Mouse (Mus musculus): ENCODE data around the gene Eif4e3. TPM values are rescaled to one million over a fixed set of nuclear protein-coding genes. Genes with fewer than 3 reads are reported as not detected.
A peak's percentile ranks its signal among the peaks of the same experiment; 100 is the strongest.

The Eif4e3 gene
- polyA plus RNA-seq, 1 experiment from 2014 or later: 10.8 TPM

DNA sequence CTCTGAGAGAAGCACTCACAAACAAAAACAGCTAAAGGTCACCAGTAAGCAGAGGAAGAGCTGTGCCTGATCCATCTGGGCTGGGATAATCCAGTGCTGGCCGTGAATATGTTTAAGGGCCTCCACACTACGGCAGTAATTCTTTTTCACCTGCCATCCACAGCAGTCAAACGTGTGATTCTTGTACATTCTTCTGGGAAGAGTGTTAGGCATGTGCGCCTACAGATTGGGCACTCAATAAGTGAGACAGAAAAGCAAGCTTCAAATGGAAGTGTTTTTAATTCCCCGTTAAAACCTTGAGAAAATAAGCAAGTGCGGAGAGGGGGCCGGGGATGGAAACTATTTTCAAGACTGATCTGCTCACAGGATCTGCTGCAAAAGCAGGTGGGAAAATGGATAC lies 48.7 kb downstream of the Eif4e3 start:
- 0 out of 2 replicates have a peak overlapping the region, but pooled peaks have one; percentile 9 for H3K27ac ChIP-seq (replicated peaks)

GRCm38 (mm10) chr6:99617415-99617814 lies 49.2 kb downstream of the Eif4e3 start:
- no peak overlapping the region for H3K27ac ChIP-seq (replicated peaks)
- peaks cover 48% of the 10 kb centered on the region for H3K4me1 ChIP-seq

More for the DNA sequence above, 48.7 kb downstream of the Eif4e3 start:
- H3K9me3 ChIP-seq (replicated peaks): no peaks in the 10 kb centered on the region
- no peak overlapping the region for H3K4me3 ChIP-seq
- no peak for DNase-seq (ENCODE audit: low spot score)
- H3K36me3 ChIP-seq: no peaks in the 10 kb centered on the region
- H3K27me3 ChIP-seq (ENCODE audit: low read depth, poor library complexity, severe bottlenecking): peaks cover 61% of the 10 kb centered on the region
- WGBS: 64% methylated on average over 7 of the region's 7 CpGs
- peaks cover 47% of the 10 kb centered on the region for H3K4me1 ChIP-seq

DNA sequence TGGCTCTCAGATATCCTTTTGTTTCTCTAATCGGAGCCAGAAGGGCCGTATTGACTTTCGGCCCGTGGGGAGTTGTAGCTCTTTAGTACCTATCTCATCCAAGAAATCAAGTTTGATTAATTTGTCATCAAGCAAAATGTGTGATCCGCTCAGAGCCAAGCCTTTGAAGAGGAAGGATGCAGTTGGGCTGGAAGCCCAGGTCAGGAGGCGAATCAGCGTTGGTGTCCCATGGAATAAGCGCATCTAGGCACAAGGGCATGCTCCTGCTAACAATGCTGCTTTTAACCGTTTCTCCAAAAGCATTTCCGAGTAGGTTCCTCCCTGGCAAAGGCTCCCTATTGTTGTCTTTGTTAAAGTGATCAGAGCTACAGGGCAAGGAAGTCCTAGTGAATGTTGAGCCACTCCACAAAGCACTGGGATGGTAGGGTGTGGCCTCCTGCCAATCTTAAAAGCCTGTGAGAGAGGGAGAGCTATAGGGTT lies 51.3 kb downstream of the Eif4e3 start:
- peak; percentile 43 for DNase-seq (ENCODE audit: low spot score)
- peaks cover 63% of the 10 kb centered on the region for H3K27me3 ChIP-seq (ENCODE audit: low read depth, poor library complexity, severe bottlenecking)
- no peaks in the 10 kb centered on the region for H3K36me3 ChIP-seq
- H3K4me3 ChIP-seq: peak overlapping the region; percentile 11; the same call in 1 of the 2 replicates
- H3K9me3 ChIP-seq (replicated peaks): no peaks in the 10 kb centered on the region
- peaks cover 64% of the 10 kb centered on the region for H3K4me1 ChIP-seq
- WGBS: 17% methylated on average over 10 of the region's 10 CpGs
- peak overlapping the region; percentile 63; the same call in 1 of the 2 replicates for H3K27ac ChIP-seq (replicated peaks)

More at GRCm38 (mm10) chr6:99617415-99617814, 49.2 kb downstream of the Eif4e3 start:
- 68% methylated on average over 1 of the region's 1 CpGs for WGBS
- H3K27me3 ChIP-seq (ENCODE audit: low read depth, poor library complexity, severe bottlenecking): peaks cover 61% of the 10 kb centered on the region
- no peak for DNase-seq (ENCODE audit: low spot score)
- no peaks in the 10 kb centered on the region for H3K9me3 ChIP-seq (replicated peaks)
- H3K36me3 ChIP-seq: no peaks in the 10 kb centered on the region
- no peak overlapping the region for H3K4me3 ChIP-seq

DNA sequence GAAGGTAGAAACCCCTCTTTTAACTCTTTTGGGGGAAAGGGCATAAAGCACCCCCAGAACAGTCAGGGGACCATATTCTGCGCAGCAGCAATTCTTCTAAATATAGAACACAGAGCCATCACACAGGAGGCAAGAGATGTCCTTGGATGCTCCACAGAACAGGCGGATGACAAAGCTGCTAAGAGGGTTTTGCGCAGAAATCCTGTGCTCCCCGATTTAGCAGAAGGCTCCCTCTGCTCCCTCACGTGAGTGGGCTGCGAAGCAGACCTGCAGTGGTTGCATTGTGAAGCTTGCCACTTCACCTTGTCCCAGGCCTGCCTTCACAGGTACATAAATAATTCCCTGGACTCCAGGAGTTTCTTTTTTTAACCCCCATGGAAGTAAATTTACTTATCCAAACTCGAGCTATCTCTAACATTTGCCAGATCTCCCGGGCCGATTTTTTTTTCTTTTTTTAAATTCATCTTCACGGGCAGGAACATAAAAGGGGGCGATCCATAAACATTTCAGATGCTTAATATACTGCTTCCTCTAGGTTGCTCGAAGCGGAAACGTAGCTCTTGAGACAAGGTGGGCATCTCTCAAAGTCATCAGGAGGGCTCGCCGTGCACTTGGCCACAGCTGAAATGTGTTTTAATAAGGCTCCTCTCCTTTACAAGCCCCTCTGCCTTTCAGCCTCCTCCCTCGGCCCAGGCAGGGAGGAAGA lies 51.9 kb downstream of the Eif4e3 start:
- Histone ChIP-seq H3K4me1 (peaks cover 67% of the 10 kb centered on the region), H3K27me3 (ENCODE audit: low read depth, poor library complexity, severe bottlenecking) (peaks cover 63% of the 10 kb centered on the region)

GRCm38 (mm10) chr6:99611866-99612265 lies 54.7 kb downstream of the Eif4e3 start:
- DNase-seq (ENCODE audit: low spot score): no peak
- H3K36me3 ChIP-seq: no peaks in the 10 kb centered on the region
- H3K9me3 ChIP-seq (replicated peaks): no peaks in the 10 kb centered on the region
- 67% methylated on average over 6 of the region's 6 CpGs for WGBS
- no peak overlapping the region for H3K4me3 ChIP-seq
- peaks cover 54% of the 10 kb centered on the region for H3K4me1 ChIP-seq
- no peak overlapping the region for H3K27ac ChIP-seq (replicated peaks)
- H3K27me3 ChIP-seq (ENCODE audit: low read depth, poor library complexity, severe bottlenecking): peaks cover 46% of the 10 kb centered on the region

More for the DNA sequence above, 51.9 kb downstream of the Eif4e3 start:
- no peak for DNase-seq (ENCODE audit: low spot score)
- WGBS: 69% methylated on average over 17 of the region's 17 CpGs
- Histone ChIP-seq H3K4me3 (peak overlapping the region; percentile 11; the same call in 1 of the 2 replicates), H3K9me3 (replicated peaks) (no peaks in the 10 kb centered on the region), H3K36me3 (no peaks in the 10 kb centered on the region), H3K27ac (replicated peaks) (0 out of 2 replicates have a peak overlapping the region, but pooled peaks have one; percentile 63)

DNA sequence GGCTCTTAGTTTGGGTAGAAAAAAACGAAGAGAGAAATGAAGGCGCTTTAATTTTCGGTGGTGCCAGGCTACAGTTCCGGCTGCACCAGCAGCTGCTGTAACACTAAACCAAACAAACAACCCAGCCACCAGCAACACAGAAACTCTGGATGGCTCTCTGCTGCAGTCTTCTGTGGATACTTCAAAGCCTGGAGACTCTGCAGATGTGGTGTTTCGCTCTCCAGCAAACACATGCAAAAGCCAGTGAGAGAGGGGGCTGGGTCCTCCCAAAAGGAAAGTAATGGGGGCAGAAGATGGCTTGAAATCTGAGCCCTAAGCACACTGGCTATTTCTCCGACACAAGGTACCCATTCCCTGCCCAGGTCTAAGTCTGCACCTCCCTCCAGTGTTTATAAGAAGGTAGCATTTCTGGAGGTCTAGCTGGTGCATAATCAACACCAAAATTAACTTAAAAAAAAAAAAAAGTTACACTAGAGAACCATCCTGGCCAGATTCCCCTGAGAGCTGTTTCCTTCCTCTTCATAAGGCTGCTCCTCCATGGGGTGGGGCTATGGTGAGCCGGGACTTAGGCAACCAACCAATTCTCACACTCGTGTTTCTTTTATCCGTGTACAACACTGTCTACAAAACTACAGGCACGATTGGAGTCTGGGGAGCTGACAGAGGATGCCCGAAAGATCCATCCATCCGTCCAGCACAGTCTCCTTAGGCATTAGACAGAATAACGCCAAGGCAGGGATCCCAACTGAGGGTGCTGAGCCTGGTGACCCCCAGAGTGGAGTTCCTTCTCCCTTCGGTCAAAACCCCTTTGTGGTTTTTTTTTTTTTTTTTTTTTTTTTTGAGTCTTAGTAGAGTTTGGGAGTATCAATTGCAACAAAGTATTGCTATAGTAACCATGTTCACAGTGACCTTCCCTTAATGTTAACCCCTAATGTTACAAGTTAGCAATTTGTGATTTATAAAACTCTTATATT lies 55.8 kb downstream of the Eif4e3 start:
- H3K27me3 ChIP-seq (ENCODE audit: low read depth, poor library complexity, severe bottlenecking): peaks cover 36% of the 10 kb centered on the region
- H3K27ac ChIP-seq (replicated peaks): no peak overlapping the region
- H3K36me3 ChIP-seq: no peaks in the 10 kb centered on the region
- H3K4me3 ChIP-seq: no peak overlapping the region
- H3K9me3 ChIP-seq (replicated peaks): no peaks in the 10 kb centered on the region
- peaks cover 44% of the 10 kb centered on the region for H3K4me1 ChIP-seq
- DNase-seq (ENCODE audit: low spot score): no peak
- WGBS: 53% methylated on average over 14 of the region's 14 CpGs

DNA sequence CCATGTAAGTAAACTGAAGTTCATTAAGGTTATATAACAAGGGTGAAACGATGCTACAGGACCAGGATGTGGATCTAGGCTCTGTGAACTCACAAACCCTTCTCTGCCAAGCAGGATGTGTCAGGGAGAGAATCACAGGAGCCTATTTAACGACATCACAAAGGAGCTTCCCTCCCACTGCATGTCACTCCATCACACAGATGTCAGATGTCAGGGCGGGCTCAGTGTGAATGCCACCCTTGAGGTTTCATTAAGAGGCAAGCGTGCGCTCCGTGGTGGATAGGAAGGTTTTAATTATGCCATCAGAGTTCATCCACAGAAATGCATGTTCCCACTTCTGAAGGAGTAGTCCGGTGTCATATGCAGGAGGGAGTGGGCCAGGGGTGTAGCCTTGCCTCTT lies 60.5 kb downstream of the Eif4e3 start:
- H3K27me3 ChIP-seq (ENCODE audit: low read depth, poor library complexity, severe bottlenecking): peaks cover 7% of the 10 kb centered on the region
- no peak overlapping the region for H3K4me3 ChIP-seq
- 66% methylated on average over 7 of the region's 7 CpGs for WGBS
- H3K9me3 ChIP-seq (replicated peaks): no peaks in the 10 kb centered on the region
- DNase-seq (ENCODE audit: low spot score): no peak
- H3K4me1 ChIP-seq: peaks cover 12% of the 10 kb centered on the region
- no peak overlapping the region for H3K27ac ChIP-seq (replicated peaks)
- no peaks in the 10 kb centered on the region for H3K36me3 ChIP-seq

- DNase-seq (ENCODE audit: low spot score): no peak
- H3K9me3 ChIP-seq (replicated peaks): no peaks in the 10 kb centered on the region
- WGBS: 83% methylated on average over 2 of the region's 2 CpGs
- H3K36me3 ChIP-seq: no peaks in the 10 kb centered on the region
- H3K27ac ChIP-seq (replicated peaks): no peak overlapping the region
- peaks cover 10% of the 10 kb centered on the region for H3K27me3 ChIP-seq (ENCODE audit: low read depth, poor library complexity, severe bottlenecking)
- H3K4me1 ChIP-seq: peaks cover 9% of the 10 kb centered on the region
- no peak overlapping the region for H3K4me3 ChIP-seq
Measured at GRCm38 (mm10) chr6:99604758-99605157, 61.8 kb downstream of the Eif4e3 start.

- Histone ChIP-seq H3K4me3 (no peak overlapping the region), H3K27ac (replicated peaks) (no peak overlapping the region), H3K27me3 (ENCODE audit: low read depth, poor library complexity, severe bottlenecking) (peaks cover 6% of the 10 kb centered on the region; the same call in 1 of the 2 replicates), H3K4me1 (peaks cover 18% of the 10 kb centered on the region), H3K36me3 (no peaks in the 10 kb centered on the region), H3K9me3 (replicated peaks) (no peaks in the 10 kb centered on the region)
- no peak for DNase-seq (ENCODE audit: low spot score)
- WGBS: 92% methylated on average over 7 of the region's 7 CpGs
Measured at GRCm38 (mm10) chr6:99602434-99602833, 64.1 kb downstream of the Eif4e3 start.

- H3K36me3 ChIP-seq: no peaks in the 10 kb centered on the region
- peaks cover 18% of the 10 kb centered on the region for H3K4me1 ChIP-seq
- no peak overlapping the region for H3K27ac ChIP-seq (replicated peaks)
- no peak for DNase-seq (ENCODE audit: low spot score)
- 85% methylated on average over 8 of the region's 8 CpGs for WGBS
- peaks cover 6% of the 10 kb centered on the region; the same call in 1 of the 2 replicates for H3K27me3 ChIP-seq (ENCODE audit: low read depth, poor library complexity, severe bottlenecking)
- no peak overlapping the region for H3K4me3 ChIP-seq
- H3K9me3 ChIP-seq (replicated peaks): no peaks in the 10 kb centered on the region
Measured at GRCm38 (mm10) chr6:99600886-99601285, 65.7 kb downstream of the Eif4e3 start.

GRCm38 (mm10) chr6:99600168-99600793 lies 66.3 kb downstream of the Eif4e3 start:
- peaks cover 6% of the 10 kb centered on the region; the same call in 1 of the 2 replicates for H3K27me3 ChIP-seq (ENCODE audit: low read depth, poor library complexity, severe bottlenecking)
- H3K36me3 ChIP-seq: no peaks in the 10 kb centered on the region
- no peak for DNase-seq (ENCODE audit: low spot score)
- H3K9me3 ChIP-seq (replicated peaks): no peaks in the 10 kb centered on the region
- peaks cover 18% of the 10 kb centered on the region for H3K4me1 ChIP-seq
- no peak overlapping the region for H3K4me3 ChIP-seq
- H3K27ac ChIP-seq (replicated peaks): no peak overlapping the region
- 54% methylated on average over 10 of the region's 10 CpGs for WGBS

- H3K27ac ChIP-seq (replicated peaks): peak overlapping the region; percentile 71
- no peak for DNase-seq (ENCODE audit: low spot score)
Measured at GRCm38 (mm10) chr6:99599651-99600050, 66.9 kb downstream of the Eif4e3 start.

More at GRCm38 (mm10) chr6:99599651-99600050, 66.9 kb downstream of the Eif4e3 start:
- Histone ChIP-seq H3K4me1 (peaks cover 18% of the 10 kb centered on the region), H3K27me3 (ENCODE audit: low read depth, poor library complexity, severe bottlenecking) (peaks cover 6% of the 10 kb centered on the region; the same call in 1 of the 2 replicates), H3K36me3 (no peaks in the 10 kb centered on the region), H3K9me3 (replicated peaks) (no peaks in the 10 kb centered on the region), H3K4me3 (no peak overlapping the region)
- WGBS: 30% methylated on average over 8 of the region's 8 CpGs

Measured in midbrain, embryonic 10.5 days (tissue).